Mouse (Mus musculus): Measurements from ENCODE around the gene Cln5.
A peak's percentile ranks its signal among the peaks of the same experiment; 100 is the strongest.

Gene Cln5

GRCm38 (mm10) chr14:103069864-103070611, at the start of gene Cln5:
Gene Cln5 (plus strand): TSS chr14:103070216.
- DNase-seq, result peak; percentile 96

- no peak for DNase-seq
These were observed 40.8 kb upstream of the Cln5 start for GRCm38 (mm10) chr14:103029203-103029602.

- DNase-seq, result no peak
These were observed 36.7 kb upstream of the Cln5 start for GRCm38 (mm10) chr14:103033271-103033823.

DNA sequence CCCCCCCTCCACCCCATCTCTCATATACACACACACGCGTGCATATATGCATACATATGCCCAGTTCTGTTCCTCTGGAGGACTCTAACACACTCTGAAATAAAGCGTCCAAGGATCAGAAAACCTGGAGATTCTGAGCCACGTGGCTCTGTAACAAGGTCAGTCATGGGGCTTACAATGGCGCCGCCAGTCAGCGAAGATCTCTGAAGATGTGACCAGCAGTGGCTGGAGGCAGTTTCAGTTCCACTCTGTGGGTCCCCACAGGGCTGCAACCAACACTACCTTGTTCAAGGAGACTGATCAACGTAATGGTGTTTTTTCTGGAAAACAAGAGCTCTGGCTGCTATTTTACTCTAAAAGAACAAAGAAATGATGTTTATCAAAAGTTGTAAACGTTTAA, 35.9 kb upstream of the Cln5 start:
- DNase-seq, result no peak

- DNase-seq, result no peak
These were observed 33.0 kb upstream of the Cln5 start for GRCm38 (mm10) chr14:103037016-103037415.

DNA sequence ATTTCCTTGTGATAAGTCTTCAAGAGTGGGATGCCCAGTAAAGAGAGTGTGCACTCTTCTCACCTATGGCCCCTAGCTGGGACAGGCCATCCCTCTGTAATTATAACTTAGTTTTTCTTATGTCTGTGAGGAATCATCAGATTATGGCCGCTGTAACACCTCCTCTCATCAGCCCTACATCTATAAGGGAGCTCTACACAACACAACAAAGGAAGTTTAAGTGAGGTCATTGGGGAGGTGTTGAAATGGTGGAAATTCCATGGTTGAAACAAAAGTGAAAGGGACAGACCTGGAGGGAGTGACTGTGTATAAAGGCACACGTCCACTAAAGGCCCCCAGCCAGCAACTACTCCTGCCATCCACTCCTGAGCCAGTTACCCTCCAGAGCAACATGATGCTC, 23.3 kb upstream of the Cln5 start, which contains the start of gene Acod1:
Gene Acod1 (plus strand): TSS at position 301 of the 400 bp plus-strand sequence.
- no peak for DNase-seq

GRCm38 (mm10) chr14:103048292-103049086, 21.5 kb upstream of the Cln5 start:
- DNase-seq, result no peak

GRCm38 (mm10) chr14:103051159-103051769, 18.8 kb upstream of the Cln5 start:
- no peak for DNase-seq

- DNase-seq, result no peak
These were observed 15.3 kb upstream of the Cln5 start for GRCm38 (mm10) chr14:103054731-103055130.

- DNase-seq, result no peak
These were observed 13.4 kb upstream of the Cln5 start for GRCm38 (mm10) chr14:103056601-103057000.

DNA sequence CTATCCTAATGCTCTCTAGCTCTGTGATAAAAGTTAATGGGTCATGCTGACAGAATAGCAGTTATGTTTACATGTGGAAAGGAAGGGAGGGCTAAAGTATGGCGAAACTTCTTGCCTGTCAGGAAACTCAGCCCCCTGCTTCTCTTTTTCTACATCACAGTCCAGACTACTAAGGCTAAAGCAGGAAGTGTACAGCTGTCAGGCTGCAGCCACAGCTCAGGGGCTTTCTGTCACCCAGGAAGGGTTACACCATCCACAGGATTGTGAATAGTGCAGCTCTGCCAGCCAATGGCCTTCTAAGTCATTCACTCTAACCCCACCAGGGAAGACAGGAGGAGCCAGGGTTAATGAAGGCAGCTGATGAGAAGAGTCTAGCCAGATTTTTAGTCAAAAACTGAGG, 11.0 kb upstream of the Cln5 start:
- DNase-seq, result no peak

DNA sequence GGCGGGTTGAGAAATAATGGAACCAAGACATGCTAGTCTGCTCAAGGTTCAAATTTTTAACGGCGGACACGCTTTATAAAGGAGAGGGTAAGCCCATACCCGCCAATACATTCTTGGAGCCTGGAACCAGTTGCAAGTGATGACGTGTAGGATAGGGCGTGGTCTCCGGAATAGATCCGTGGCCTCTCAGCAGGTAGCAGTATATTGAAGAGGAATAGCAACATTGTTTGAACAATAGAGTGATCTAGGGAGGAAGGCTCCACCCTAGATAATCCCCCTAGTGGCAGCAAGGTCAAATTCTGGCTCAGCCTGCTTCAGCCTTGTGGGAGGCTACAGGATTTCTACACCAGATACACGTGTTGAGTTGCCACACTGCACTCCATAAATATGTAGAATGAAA, 10.5 kb upstream of the Cln5 start:
- no peak for DNase-seq

- peak; percentile 70 for DNase-seq
These were observed 4.5 kb upstream of the Cln5 start for GRCm38 (mm10) chr14:103065294-103066167.

DNA sequence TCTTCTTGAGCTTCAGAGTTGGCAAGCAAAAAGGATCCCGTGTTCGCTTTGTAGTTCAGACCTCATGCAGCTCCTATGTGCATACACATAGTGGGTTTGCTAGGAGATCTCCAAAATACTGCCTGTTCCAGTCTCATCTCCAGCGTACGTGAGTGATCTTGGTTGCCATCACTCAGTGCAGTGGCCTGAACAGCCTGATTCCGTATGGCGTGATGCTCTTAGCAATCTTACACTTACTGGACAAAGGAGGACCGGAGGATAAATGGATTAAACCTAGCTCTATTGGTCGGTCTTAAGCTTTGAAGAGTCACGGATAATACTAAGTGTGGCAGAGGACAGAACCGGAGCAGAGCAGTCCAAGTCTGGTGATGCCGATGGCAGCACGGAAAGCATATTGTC, 552 bp upstream of the Cln5 start:
- no peak for DNase-seq

- no peak for DNase-seq
These were observed 774 bp downstream of the Cln5 start for GRCm38 (mm10) chr14:103070790-103071189.

- DNase-seq, result no peak
These were observed 1.5 kb downstream of the Cln5 start for GRCm38 (mm10) chr14:103071471-103071870.

DNA sequence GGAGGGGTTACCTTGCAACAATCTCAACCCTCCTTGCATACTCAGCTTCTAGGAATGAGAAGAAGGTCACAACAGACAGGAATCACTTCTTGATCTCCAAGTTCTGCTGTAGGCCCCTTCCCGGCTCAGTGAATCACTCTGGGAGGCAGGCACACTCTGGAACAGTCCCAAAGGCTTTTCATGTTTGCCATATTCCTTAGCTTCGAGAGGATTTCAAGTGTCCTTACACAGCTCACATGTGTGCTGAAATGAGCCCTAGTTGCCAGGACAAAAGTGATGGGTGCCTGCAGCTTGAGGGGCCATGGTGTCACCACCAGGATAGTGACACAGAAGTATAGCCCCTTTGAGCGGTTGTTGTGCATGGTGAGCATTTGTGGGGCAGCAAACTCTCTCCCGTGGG, 2.7 kb downstream of the Cln5 start:
- no peak for DNase-seq

GRCm38 (mm10) chr14:103073825-103074224, 3.8 kb downstream of the Cln5 start:
- no peak for DNase-seq

- DNase-seq, result no peak
These were observed 5.2 kb downstream of the Cln5 start for GRCm38 (mm10) chr14:103075166-103075565.

DNA sequence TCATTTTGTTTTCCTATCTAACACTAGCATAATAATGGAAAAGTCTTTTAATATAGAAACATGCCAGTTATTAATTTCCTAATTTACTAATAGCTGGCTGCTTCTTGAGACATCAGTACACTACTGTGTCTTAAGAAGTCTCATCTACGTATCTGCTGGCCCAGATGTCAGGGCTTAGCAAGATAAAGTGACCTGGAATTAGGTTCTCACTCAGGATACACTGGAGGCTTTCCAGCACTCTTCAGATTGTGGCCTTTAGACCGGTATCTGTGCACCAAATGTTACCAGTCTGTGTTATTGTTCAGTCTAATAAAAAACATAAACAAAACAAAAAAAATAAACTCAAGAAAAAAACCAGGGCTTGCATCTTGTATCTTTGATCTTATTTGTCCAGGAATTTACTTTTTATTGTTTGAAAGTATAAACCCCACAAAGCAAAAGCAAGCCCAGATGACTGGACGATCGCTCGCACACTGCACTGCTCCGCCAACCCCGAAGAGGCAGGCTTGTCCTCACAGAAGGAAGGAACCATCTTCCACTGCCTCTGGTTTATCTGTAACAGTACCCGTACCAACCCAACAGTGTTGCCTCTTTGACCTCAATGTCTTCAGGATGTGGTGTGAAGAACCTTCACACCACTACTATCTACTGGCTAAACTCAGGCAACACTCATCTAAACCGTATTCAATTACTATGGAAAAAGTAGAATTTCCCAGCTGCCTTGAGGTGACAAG, 7.4 kb downstream of the Cln5 start:
- no peak for DNase-seq

DNA sequence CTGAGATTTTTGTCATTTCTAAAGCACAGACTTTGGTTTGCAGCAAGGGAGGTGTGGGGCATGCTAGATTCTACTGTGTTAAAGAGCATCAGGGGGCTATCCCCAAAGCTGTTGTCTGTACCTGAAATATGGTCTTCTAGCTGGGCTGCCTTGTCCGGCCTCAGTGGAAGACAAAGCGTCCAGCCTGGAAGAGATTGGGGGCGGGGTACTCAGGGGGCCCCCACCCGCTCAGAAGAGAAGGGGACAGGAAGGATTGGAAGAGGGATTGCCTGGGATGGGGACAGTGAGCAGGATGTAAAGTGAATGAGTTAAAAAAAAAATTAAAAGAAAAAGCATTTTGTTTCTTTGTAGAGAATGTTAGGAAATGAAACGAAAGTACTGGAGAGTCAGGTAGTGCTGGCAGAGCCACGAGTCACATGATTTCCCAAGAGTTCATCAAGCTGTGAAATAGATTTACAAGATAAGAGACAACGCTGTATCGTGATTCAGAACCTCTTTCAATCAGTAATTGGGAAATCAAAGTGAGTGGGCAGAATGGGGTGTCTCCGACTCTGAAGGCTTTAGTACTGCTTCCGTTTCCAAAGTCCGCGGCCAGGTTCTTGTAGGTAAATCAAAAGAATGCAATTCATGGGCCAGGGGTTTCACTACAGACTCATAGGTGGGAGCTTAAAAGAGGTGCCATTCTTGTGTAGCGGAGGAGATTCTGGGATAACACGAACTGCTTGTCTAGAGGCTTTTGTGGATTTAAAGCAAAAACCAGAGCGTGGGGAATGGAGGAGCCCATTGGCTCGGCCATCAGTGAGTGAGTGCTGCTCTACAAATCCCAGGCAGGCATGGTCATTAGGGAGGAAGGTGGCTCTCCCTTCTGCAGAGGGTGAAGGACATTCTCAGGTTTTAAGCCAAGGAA, 8.2 kb downstream of the Cln5 start:
- no peak for DNase-seq

Data from cerebellum, adult 11-12 months (tissue).